Mouse (Mus musculus): ENCODE measurements at regions not wholly inside any gene's neighbourhood (a gene's known extent, or its start where the extent isn't known, plus 50 kb on each side); places are given as distances from the start of the nearest gene placed in this dataset.

GRCm38 (mm10) chr3:101524905-101525304 lies 79.6 kb downstream of the Atp1a1 start:
- DNase-seq (ENCODE audit: low read depth, low spot score), result no peak

- DNase-seq (ENCODE audit: low read depth, low spot score), result no peak
These were observed 80.0 kb downstream of the Atp1a1 start for GRCm38 (mm10) chr3:101524444-101524843.

GRCm38 (mm10) chr3:101523239-101523638 lies 81.2 kb downstream of the Atp1a1 start:
- no peak for DNase-seq (ENCODE audit: low read depth, low spot score)

- no peak for DNase-seq (ENCODE audit: low read depth, low spot score)
These were observed 82.1 kb downstream of the Atp1a1 start for GRCm38 (mm10) chr3:101522246-101522920.

GRCm38 (mm10) chr3:101521155-101521554 lies 83.3 kb downstream of the Atp1a1 start:
- peak; percentile 53 for DNase-seq (ENCODE audit: low read depth, low spot score)

- DNase-seq (ENCODE audit: low read depth, low spot score), result no peak
These were observed 84.4 kb downstream of the Atp1a1 start for GRCm38 (mm10) chr3:101520115-101520514.

GRCm38 (mm10) chr3:101519551-101519950 lies 84.9 kb downstream of the Atp1a1 start:
- no peak for DNase-seq (ENCODE audit: low read depth, low spot score)

GRCm38 (mm10) chr3:101518810-101519209 lies 85.7 kb downstream of the Atp1a1 start:
- DNase-seq (ENCODE audit: low read depth, low spot score), result no peak

GRCm38 (mm10) chr3:101517547-101517946 lies 86.9 kb downstream of the Atp1a1 start:
- DNase-seq (ENCODE audit: low read depth, low spot score), result no peak

GRCm38 (mm10) chr3:101516781-101517499 lies 87.5 kb downstream of the Atp1a1 start:
- DNase-seq (ENCODE audit: low read depth, low spot score), result no peak

- no peak for DNase-seq (ENCODE audit: low read depth, low spot score)
These were observed 88.9 kb downstream of the Atp1a1 start for GRCm38 (mm10) chr3:101515566-101515965.

- DNase-seq (ENCODE audit: low read depth, low spot score), result peak; percentile 45
These were observed 90.7 kb downstream of the Atp1a1 start for GRCm38 (mm10) chr3:101513611-101514311.
